Mouse (Mus musculus) telencephalon, adult 2 months (tissue): ENCODE data around the gene Plcg1.

Source experiments
- DNase-seq: peaks from one replicate; pipeline ENCODE4 v3.0.0-alpha.2; 2011; ENCODE audit warnings: low read depth, low spot score

Gene Plcg1

GRCm38 (mm10) chr2:160770409-160770808, 39.3 kb downstream of the Plcg1 start:
- no peak for DNase-seq

DNA sequence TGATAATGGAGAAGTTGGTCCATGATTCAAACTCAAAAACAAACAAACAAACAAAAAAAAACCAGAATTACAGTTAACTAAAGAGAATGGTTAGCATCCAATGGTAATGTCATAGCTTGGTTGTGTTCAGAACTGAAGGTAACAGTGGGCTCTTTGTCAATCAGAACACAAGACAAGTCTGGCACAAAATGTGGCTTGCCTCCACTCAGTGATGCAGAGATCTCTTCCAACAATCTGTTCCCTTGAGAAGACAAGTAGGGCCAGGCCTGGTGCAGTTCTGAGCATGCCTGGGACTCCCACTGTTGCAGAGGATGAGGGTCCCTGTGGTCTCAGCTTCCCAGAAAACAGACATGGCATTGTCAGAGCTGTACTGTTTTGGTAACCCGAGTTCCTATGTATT, 39.8 kb downstream of the Plcg1 start:
- no peak for DNase-seq

DNA sequence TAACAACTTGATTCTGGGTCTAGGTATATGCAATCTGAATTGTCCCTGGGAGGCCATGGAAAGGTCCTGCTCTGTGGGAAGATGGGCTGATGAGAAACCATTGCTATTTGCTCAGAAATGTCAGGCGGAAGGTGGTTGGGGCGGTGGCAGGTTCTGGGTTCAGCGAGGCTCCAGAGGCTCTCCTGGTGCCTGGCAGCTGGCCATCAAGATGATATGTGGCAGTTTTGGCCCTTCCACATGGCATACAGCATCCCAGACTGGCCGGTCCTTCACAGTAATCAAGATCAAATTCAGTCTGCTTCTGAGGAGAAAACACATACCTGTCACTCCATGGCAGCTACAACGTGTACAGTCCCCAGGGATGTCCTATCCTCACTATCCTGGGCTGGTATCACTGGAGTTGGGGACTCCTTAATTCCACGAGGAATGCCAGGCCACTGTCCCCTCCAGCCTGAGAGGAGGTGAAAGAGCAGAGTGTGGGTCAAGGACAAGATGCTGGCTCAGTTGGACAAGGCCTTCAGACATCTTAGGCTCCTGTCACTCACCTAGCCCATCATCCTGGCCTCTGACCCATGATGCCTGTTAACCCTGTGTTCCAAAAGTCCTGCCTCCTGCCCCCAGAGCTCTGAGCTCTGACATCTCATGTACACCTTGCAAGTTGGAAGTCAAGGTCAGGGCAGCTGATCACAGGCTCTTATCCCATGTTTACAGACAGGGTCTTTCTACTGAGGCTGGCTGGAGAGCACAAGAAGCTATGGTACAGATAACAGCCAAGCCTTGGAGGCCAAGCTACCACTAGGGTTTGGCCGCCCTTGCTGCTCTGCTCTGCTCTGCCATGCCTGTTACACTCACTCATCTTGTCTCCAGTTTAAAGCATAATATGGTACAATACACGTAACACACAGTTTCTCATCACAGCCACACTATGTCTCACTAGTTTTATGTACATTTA, 40.5 kb downstream of the Plcg1 start:
- DNase-seq: no peak

DNA sequence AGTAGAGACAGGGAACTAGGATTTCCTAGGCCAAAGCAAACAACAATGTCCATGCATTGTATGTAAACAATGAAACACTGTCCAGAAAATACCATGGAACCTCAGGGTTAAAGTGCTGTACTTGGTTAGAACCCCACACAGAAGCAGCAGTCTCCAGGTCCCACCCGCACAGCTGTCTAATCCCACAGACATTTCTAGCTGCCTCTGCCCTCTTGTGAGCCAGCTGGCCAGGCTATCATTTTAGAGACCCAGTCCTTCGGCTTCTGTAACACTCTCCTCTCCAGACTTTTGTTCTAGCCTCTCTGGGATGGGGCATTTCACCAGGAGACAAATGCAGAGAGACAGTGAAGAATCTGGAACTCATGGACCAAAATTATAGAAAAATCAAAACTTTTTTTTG, 46.9 kb downstream of the Plcg1 start:
- no peak for DNase-seq

DNA sequence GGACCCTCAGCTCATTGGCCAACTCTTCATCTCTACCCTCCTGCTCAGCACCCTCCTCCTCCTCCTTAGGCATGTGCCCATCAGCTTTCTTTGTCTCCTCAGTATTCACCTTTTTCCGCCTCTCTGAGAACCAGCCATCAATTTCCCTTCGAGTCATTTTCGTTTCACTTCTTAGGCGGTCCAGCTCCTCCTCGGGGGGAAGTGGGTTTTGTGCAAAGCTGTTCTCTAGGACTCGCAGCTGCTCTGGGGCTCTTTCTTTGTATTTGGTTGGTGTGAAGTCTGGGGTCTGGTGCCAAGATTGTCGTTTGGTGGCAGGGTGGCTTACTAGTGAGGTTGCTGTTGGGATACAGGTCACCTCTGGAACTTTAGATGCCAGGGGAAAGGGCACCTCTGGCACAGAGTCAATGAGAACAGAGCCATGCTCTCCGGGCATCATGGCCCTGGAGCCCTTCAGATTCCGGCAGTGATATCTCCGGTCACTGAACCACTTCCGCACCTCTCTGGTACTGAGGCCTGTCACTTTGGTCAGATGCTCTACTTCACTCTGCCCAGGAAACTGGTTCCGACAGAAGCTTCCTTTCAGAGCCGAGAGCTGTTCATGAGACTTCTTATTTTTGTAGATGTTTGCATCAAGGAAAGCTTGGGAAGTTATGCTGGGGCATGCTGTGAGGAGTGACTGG, 49.2 kb downstream of the Plcg1 start:
- DNase-seq: no peak

GRCm38 (mm10) chr2:160780834-160781219, 49.7 kb downstream of the Plcg1 start:
- DNase-seq: no peak

DNA sequence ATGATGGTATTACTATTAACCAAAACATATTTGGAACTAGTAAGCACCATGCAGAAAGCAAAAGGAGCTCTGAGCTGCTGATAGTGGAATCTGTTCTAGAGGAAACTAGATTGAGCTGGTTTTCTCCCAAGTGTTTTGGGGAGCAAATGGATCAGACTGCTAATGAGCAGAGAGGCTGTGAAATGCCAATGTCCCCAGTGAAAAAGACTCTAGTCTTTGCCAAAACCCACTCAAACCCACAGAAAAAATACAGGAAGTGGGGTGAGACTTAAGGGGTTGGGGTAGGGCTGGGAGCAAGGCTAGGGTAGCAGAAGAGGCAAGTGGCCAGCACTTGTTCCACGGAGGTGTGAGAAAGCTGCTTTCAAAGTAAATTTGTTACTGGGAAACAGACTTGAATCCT, 55.2 kb downstream of the Plcg1 start:
- DNase-seq: no peak

GRCm38 (mm10) chr2:160789046-160789445, 57.9 kb downstream of the Plcg1 start:
- DNase-seq: no peak

DNA sequence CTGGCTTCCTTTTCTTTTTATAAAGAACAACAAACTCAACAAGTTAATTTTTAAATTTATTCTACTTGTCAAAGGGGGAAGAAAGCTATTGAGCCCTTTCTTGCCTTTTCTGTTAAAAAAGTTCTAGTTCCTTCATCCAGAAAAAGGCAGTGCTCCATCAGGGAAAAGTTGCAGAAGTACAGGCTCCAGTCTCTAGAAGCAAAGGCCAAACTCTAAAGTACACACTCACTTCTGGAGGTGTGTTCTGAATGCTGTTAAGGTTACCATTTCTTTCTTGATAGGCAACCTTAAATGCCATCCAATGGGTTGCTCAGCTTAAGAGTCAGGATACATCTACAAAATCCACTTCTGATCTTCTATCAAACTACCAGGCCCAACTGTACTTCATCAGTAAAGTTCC, 58.6 kb downstream of the Plcg1 start:
- DNase-seq: no peak

- no peak for DNase-seq
Measured at GRCm38 (mm10) chr2:160793117-160793516, 62.0 kb downstream of the Plcg1 start.

DNA sequence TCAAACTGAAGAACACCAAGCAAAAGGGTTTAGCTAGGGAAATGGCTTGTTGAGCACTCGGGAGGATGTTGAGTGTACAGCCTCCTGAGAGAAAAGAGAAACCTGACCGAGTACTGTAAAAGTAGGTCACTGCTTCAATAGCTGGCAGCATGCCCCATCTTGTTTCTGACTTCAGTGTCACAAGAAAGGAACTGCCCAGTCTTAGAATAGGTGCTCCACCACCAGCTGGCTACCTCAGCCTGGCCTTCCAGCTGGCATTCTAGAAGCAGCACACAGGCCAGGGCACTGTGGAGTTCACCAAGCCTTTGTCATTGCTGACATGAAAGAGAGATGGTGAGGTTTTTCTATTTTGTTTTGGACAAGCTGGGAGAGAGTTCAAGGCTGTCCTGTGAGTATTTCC, 65.9 kb downstream of the Plcg1 start:
- no peak for DNase-seq

GRCm38 (mm10) chr2:160798206-160798605, 67.1 kb downstream of the Plcg1 start:
- DNase-seq: no peak

- DNase-seq: no peak
Measured at GRCm38 (mm10) chr2:160800967-160801366, 69.9 kb downstream of the Plcg1 start.

DNA sequence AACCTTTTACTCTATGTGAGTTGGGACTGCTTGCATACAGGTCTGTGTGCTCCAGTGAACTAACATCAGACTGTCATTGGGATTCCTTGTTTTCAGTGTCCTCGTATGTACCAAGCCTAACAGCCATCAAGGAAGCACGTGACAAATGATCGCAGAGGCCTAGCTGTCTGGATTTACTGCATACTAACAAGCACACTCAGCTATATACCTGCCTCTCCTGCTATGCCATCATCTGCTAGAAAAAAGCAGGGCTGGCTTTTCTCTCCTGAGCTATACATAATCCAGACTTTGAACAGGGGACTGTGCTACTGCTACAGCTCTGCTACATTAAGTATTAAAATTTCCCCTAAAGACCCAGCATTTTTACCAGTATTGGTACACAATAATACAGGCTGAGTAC, 71.2 kb downstream of the Plcg1 start:
- DNase-seq: no peak

DNA sequence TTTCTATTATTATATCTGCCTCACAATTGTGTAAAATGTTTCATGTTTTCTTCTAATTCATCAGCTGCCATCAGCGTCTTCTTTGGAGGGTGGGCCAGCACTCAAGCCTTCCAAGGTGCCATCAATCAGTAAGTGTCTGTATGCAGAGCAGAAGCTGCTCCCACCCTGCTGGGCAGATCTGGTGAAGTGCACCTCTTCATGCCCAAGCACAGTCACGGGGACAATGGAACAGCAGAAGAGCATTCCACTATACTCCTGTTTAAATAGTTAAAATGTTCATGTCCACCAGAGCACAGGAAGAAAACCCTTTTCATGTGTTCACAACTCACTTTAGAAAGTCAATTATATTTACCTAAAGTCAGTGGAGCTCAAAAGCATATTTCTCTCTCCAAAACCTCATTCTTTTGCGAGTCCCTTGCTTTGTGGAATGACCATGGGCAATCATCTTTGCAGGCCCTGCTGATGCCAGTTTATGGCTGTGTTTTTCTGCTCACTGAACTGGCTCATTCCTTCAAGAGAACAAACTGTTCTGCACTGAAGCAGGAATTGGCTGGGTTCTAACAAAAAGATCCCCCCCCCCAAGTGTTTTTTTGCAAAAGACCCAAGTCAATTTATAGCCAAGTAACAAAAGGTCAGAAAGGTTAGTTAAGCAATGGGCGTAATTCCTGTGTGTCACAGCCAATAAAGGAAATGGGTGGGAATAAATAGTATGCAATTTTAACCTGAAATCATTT, 73.9 kb downstream of the Plcg1 start:
- DNase-seq: no peak

GRCm38 (mm10) chr2:160806091-160806521, 75.0 kb downstream of the Plcg1 start:
- no peak for DNase-seq

GRCm38 (mm10) chr2:160810376-160810775, 79.3 kb downstream of the Plcg1 start:
- DNase-seq: no peak

GRCm38 (mm10) chr2:160810802-160811201, 79.7 kb downstream of the Plcg1 start:
- no peak for DNase-seq
